Mouse (Mus musculus): ENCODE results near the gene Gfy.
A peak's percentile ranks its signal among the peaks of the same experiment; 100 is the strongest.
"Not testable (repeated sequence)": the region's sequence is repeated elsewhere in the genome, so short reads cannot be mapped to it uniquely, and the experiment has no call there.

Gene Gfy

DNA sequence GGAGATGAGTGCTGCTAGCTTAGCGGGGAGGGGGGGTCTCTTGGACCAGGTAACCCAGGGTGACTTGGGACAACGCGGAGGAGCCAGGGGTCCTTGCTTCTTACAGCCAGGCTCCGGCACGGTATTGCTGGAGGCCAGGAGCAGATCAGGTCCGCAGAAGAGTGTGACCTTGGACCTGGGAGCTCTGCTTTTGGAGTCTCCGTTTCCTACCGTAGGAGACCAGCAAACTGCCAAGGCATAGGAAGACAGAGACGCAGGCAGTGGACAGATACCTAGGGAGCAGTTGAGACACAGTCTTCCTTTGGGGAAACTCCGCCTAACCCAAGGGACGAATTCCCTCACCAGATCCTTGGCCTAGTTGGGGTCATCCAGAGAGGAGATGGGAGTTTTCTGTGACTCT, 13.7 kb downstream of the Gfy start:
- no peak for DNase-seq (ENCODE audit: low read depth)

DNA sequence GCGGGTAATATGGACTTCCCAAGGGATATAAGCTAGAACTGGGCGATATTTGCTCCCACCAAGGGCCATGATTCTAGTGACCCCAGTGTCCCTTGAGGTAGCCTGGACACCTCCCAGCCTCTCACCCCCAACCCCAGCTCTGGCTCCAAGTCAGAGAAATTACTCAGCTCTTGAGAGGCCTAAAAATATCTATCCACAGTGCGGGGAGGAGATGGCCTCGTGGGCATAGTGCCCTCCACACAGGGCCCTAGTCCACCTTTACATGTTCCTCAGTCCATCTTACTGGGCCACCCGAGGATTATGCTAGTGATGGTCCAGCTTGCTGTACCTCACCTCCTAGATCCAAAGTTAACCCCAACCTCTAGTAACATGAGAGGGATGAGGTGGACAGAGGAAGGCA, 14.5 kb downstream of the Gfy start:
- no peak for DNase-seq (ENCODE audit: low read depth)

- DNase-seq (ENCODE audit: low read depth), result no peak
These were observed 15.5 kb downstream of the Gfy start, which contains the start of gene Slc17a7 for GRCm38 (mm10) chr7:45163735-45164490. Slc17a7 (plus strand) TSS chr7:45163949.

GRCm38 (mm10) chr7:45162996-45163615, 16.3 kb downstream of the Gfy start:
- no peak for DNase-seq (ENCODE audit: low read depth)

- DNase-seq (ENCODE audit: low read depth), result no peak
These were observed 16.8 kb downstream of the Gfy start for GRCm38 (mm10) chr7:45162551-45162950.

GRCm38 (mm10) chr7:45161612-45162473, 17.5 kb downstream of the Gfy start:
- peak; percentile 78 for DNase-seq (ENCODE audit: low read depth)

DNA sequence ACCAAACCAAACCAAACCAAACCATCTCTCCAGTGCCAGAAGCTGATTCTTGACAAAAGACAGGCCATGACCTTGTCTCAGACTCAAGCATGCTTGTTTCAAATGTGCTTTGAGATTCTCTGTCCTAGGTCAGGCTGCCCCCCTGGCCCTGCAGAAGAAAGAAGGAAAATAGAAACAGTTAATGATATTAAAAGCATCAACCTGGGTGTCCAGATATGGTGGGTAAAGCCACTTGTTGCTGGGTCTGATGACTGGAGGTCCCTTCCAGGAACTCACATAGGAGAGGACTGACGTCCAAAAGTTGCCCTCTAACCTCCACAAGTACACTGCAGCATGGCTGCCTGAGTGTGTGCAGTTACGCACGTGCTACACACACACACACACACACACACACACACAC, 18.5 kb downstream of the Gfy start:
- no peak for DNase-seq (ENCODE audit: low read depth)

DNA sequence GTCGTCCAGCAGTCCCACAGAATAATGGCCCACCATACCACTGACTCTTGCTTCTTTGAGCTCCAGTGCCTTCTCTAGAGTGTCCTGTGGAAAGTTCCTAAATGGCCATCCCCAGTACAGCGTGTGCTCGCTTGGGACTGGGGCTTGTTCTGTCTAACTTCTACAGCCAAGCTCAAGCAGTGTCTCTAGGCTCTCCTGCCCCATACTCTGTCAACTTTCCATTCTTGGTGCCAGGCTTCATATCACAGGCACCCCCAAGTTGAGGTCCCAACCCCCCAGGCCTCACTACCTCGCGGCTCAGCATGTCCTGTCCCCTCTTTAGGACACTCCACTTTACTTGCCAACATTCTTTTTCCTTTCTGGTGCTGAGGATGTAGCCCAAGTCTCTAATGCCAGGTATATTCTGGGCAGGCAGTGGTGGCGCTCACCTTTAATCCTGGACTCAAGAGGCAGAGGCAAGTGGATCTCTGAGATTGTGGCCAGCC, 19.0 kb downstream of the Gfy start:
- DNase-seq (ENCODE audit: low read depth), result no peak

GRCm38 (mm10) chr7:45158991-45159390, 20.4 kb downstream of the Gfy start:
- DNase-seq (ENCODE audit: low read depth), result no peak

DNA sequence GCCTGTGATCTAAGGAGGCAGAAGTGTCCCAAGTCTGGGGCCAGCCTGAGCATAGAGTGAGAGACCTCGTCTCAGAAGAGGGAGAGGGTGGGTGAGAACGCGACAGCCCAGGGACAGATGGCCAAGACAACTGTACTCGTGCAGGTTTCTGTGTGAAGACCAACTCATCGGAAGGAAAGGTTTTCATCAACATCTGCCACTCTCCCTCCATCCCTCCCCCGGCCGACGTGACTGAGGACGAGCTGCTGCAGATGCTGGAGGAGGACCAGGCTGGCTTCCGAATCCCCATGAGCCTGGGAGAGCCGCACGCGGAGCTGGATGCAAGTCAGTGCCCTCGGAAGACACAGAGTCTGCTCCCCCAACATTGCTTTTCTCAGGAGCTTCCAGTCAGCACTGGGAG, 21.9 kb downstream of the Gfy start:
- no peak for DNase-seq (ENCODE audit: low read depth)

GRCm38 (mm10) chr7:45156206-45156605, 23.2 kb downstream of the Gfy start:
- no peak for DNase-seq (ENCODE audit: low read depth)

DNA sequence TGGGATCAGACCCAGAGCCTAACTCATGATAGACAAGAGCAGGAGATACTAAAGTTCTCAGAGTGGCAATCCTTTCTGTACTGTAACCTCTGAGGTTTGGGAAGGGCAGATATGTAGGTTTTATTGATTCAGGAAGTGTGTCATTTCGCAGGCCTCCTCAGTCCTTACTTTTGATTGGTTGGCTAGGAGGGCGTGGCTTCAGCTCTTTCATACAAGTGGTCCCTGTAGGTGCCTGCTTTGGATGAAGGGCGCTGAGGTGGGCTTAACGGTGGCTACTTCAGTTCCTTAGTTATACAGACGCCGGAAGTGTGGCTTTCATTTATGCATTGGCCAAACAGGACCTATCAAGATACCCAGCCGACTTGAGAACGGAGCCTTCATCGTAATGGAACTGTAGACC, 23.8 kb downstream of the Gfy start:
- DNase-seq (ENCODE audit: low read depth), result no peak

DNA sequence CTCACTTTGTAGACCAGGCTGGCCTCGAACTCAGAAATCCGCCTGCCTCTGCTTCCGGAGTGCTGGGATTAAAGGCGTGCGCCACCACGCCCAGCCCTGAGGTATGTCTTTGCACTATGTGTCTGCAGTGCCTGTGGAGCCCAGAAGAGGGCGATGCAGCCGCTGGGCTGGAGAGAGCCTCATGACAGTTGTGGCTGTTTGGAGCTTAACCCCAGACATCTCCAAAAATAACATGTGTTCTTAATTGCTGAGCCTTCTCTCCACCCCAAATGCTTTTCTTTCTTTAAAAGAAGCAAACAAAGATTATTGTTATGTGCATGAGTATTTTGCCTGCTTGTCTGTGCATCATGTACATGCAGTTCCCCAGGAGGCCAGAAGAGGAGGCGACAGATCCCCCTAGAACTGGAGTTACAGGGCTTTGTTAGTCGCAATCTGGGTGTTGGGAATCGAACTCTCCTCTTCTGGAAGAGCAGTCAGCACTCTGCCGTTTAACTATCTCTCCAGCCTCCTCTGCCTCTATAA, 24.3 kb downstream of the Gfy start:
- no peak for DNase-seq (ENCODE audit: low read depth)

DNA sequence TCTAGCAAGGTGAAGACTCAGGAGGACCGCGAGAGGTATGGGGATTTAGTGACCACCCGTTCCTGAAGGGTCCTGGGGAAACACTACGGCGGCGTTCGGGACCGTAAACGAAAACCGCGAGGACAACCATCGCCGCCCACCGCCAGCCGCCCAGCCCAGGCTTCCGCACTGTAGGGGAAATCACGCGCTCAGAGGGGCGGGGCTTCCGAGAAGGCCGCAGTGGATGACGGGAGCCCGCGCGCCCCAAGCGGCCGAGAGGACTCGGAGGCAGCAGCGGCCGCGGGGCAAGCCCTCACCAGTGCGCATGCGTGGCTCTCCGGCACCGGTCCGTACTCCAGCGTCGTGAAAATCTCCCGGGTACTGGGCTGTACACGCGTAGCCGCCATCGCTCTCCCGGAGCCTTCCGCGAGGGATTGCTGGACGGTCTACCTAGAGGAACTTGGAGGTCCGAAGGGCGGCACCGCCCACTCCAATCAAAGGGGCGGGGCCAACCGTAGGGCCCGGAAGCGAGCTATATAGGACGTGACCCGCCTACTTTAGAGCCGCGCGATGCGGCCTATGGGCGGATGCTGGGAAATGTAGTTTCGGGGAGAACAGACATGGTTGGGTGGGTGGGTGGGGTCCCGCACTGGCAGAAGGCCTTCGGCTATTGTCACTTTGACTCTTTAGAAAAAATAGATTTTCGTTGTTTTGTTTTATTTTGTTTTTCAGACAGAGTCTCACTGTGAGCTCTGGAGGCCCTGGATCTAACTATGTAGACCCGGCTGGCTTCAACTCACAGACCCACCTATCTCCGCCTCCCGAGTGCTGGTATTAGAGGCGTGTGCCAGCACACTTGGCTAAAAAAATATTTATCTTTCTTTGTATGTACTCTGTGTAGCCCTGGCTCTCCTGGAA, 25.0 kb downstream of the Gfy start, which contains the start of the genes Pih1d1 and Aldh16a1:
Gene Pih1d1 (plus strand): TSS at position 208 of the 897 bp plus-strand sequence.
Gene Aldh16a1 (minus strand): TSS at position 489 of the 897 bp plus-strand sequence.
- peak; percentile 95 for DNase-seq (ENCODE audit: low read depth)

DNA sequence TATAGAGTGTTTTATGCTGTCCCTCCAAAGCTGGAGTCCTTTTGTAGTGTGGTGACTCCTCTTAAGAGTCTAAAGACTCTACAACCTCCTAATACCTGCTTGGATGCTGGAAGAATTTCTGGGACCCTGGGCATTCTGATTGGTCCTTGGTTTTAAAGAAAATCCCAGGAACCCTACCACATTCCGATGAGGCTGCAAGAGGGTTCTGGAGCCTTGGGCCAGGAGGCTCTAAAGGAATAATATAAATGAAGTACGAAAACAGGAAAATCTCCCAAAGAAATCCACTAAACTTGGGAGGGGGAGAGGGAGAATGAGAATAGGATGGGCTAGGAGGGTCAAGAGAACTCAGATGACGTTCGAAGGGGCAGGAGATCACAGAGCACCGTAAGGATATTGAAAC, 25.8 kb downstream of the Gfy start:
- no peak for DNase-seq (ENCODE audit: low read depth)

DNA sequence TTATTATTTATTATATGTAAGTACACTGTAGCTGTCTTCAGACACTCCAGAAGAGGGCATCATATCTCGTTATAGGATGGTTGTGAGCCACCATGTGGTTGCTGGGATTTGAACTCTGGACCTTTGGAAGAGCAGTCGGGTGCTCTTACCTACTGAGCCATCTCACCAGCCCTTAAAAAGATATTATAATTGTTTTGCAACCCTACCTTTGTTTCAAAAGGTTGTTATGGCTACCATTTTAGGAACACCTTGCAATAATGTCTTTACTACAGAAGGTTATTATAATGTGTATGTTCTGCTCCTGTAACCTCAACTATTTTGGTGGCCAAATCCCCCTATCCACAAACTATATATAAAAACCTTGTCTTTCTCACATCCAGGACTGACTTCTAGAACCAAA, 26.3 kb downstream of the Gfy start:
- DNase-seq (ENCODE audit: low read depth), result not testable (repeated sequence)

DNA sequence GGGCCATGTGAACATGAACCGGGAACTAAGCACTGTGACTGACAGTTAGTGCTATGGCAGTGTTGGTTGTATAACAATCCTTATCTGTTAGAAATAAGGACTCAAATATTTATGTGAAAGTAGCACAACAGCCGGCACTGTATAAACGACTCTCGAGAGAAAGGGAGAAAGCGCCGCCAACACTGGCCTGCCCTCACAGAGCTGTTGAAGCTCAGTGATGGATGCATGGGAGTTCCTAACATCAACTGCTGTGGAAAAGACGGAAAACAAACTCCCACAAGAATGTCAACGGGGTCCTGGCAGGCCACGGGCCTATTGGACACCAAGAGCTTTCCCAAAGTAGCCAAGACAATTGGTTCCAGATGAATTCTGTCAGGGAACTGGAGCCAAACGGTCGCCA, 28.1 kb downstream of the Gfy start:
- DNase-seq (ENCODE audit: low read depth), result no peak

DNA sequence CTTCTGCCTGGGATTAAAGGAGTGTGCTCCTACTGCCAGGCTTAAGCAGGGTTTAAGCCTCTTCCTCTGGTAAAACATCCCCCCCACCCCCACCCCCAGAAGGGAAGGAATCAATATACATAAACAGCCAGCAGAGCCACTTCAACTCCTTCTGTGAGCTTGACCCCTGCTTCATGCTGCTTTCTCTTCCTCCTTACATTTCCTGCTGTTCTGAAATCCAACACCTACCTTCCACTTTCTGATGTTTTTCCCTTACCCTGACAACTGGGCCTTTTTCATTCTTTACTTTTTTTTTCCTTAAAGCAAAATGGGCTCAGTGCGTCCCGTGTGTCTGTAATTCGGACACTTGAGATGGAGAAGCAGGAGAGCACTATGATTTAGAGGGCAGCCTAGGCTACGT, 29.0 kb downstream of the Gfy start:
- DNase-seq (ENCODE audit: low read depth), result no peak

- no peak for DNase-seq (ENCODE audit: low read depth)
These were observed 29.8 kb downstream of the Gfy start for GRCm38 (mm10) chr7:45149545-45149944.

DNA sequence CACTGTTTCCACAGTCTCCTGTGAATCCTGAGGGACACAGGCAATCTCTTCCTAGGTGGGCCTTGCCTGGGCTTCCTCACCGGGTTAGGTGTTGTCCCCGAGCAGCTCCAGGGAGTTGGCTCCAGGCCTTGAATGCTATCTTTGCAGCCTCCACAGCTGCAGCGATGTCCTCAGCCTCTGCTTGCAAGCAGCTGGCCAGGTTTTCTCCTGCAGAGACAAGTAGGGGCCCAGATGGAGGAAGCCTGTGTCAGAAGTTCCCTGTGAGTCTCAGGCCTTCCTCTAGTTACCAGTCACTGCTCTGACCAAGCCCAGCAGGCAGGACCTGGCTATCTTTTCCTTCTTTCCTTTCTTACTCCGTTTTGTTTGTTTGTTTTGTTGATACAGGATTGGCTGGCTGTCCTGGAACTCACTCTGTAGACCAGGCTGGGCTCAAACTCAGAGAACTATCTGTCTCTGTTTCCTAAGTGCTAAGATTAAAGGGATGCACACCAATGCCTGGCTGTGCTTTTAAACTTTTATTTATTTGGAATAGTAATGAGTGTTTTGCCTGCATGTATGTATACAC, 30.8 kb downstream of the Gfy start:
- DNase-seq (ENCODE audit: low read depth), result no peak

DNA sequence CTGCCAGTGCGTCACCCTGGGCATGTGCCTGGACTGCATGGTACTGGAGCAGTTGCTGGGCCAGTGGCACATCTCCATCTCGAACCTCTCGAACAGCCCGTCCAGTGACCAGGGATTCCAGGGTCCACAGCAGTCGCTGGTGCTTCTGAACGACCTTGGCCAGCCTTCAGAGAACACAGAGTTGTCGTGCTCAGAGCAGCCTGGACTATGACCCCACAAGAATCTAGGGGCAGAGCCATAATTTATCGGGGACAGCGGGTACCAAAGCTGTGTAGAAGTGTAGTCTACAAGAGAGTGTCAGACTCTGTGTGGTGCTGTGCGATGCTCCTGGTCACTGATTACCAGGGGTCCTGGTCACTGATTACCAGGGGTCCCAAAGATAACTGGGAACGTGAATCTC, 31.5 kb downstream of the Gfy start:
- DNase-seq (ENCODE audit: low read depth), result no peak
